Mouse (Mus musculus) CH12.LX (cell line): ENCODE measurements around the gene Lcn9. TPM values are rescaled to one million over a fixed set of nuclear protein-coding genes. Genes with fewer than 3 reads are reported as not detected.

ENCODE experiments used
- DNase-seq: peaks from one replicate; pipeline ENCODE4 v3.0.0-alpha.2; 2013; ENCODE audit errors: extremely low read depth
- H3K27ac ChIP-seq: 2 replicates; pipeline ENCODE4 v1.5.1; 2012; ENCODE audit warnings: low read depth, mild to moderate bottlenecking, control low read depth, moderate library complexity; ENCODE audit not compliant: insufficient read depth
- H3K27me3 ChIP-seq: replicated peaks from 2 replicates; pipeline ENCODE3; 2012; ENCODE audit warnings: inconsistent platforms
- H3K36me3 ChIP-seq, 2 experiments: replicated peaks in 1 of 2; 2 replicates each; pipeline versions ENCODE3 to v1.6.1; 2012; ENCODE audit warnings: inconsistent platforms in 1 of 2, low read length in 1 of 2, mild to moderate bottlenecking in 1 of 2, mixed read lengths in 1 of 2, moderate library complexity in 1 of 2; ENCODE audit not compliant: control insufficient read depth in 1 of 2, insufficient read depth in 1 of 2
- H3K4me1 ChIP-seq, 2 experiments: 2 replicates each; pipeline ENCODE4 v1.6.1; 2012; ENCODE audit warnings: inconsistent platforms in 1 of 2, moderate library complexity in 1 of 2; ENCODE audit not compliant: insufficient read depth in 2 of 2, control insufficient read depth in 1 of 2
- H3K4me2 ChIP-seq: 2 replicates; pipeline ENCODE4 v1.6.1; 2012; ENCODE audit warnings: low read depth, mild to moderate bottlenecking, control low read depth; ENCODE audit not compliant: poor library complexity, insufficient read depth, severe bottlenecking
- H3K4me3 ChIP-seq, 3 experiments: fragments of 150-350 bp in 1 of 3; sonication (generic) in 1 of 3; replicated peaks in 1 of 3; 2 replicates each; pipeline versions ENCODE3 to v1.5.1; 2011 to 2012; ENCODE audit warnings: low read depth in 2 of 3, low read length in 2 of 3, mild to moderate bottlenecking in 2 of 3, moderate library complexity in 2 of 3, control low read depth in 1 of 3, improper control_type of control experiment in 1 of 3, inconsistent platforms in 1 of 3, mixed read lengths in 1 of 3; ENCODE audit not compliant: poor library complexity in 1 of 3
- H3K79me2 ChIP-seq: replicated peaks from 2 replicates; pipeline ENCODE4 v1.6.1; 2012; ENCODE audit warnings: mild to moderate bottlenecking, moderate library complexity; ENCODE audit not compliant: control insufficient read depth, poor library complexity, insufficient read depth, severe bottlenecking; ENCODE audit errors: extremely low read depth
- H3K9ac ChIP-seq: 2 replicates; pipeline ENCODE4 v1.6.1; 2012; ENCODE audit warnings: low read depth, mild to moderate bottlenecking, control low read depth, moderate library complexity; ENCODE audit not compliant: insufficient read depth
- H3K9me3 ChIP-seq: replicated peaks from 2 replicates; pipeline ENCODE3; 2012; ENCODE audit warnings: low read length, inconsistent platforms, mixed read lengths
- BHLHE40 ChIP-seq: IDR thresholded peaks from 2 replicates; pipeline ENCODE4 v1.6.1; 2011; ENCODE audit warnings: mild to moderate bottlenecking, low read depth, low read length, improper control_type of control experiment
- CHD2 ChIP-seq: IDR thresholded peaks from 2 replicates; pipeline ENCODE4 v1.6.1; 2011; ENCODE audit warnings: low read length, improper control_type of control experiment
- CTCF ChIP-seq, 2 experiments: IDR thresholded peaks in 1 of 2; conservative IDR thresholded peaks in 1 of 2; 2 replicates each; pipeline ENCODE4 v1.5.1; 2011 to 2012; ENCODE audit warnings: low read depth in 2 of 2, low read length in 2 of 2, improper control_type of control experiment in 1 of 2, inconsistent platforms in 1 of 2, mild to moderate bottlenecking in 1 of 2, moderate library complexity in 1 of 2
- E2F4 ChIP-seq: IDR thresholded peaks from 2 replicates; pipeline ENCODE4 v1.6.1; 2011; ENCODE audit warnings: low read depth, low read length, improper control_type of control experiment; ENCODE audit not compliant: insufficient replicate concordance
- KAT2A ChIP-seq: IDR thresholded peaks from 2 replicates; pipeline ENCODE4 v1.6.1; 2012; ENCODE audit warnings: low read length, improper control_type of control experiment, inconsistent platforms; ENCODE audit not compliant: insufficient replicate concordance
- NELFE ChIP-seq: IDR thresholded peaks from 2 replicates; pipeline ENCODE4 v1.6.1; 2011; ENCODE audit warnings: low read depth, low read length, improper control_type of control experiment
- NRF1 ChIP-seq: IDR thresholded peaks from 2 replicates; pipeline ENCODE4 v1.6.1; 2014; ENCODE audit warnings: low read depth, mild to moderate bottlenecking, inconsistent platforms, low read length, improper control_type of control experiment, moderate library complexity
- RAD21 ChIP-seq: IDR thresholded peaks from 2 replicates; pipeline ENCODE4 v1.6.1; 2011; ENCODE audit warnings: low read depth, mild to moderate bottlenecking, low read length, improper control_type of control experiment, moderate library complexity
- SIN3A ChIP-seq: IDR thresholded peaks from 2 replicates; pipeline ENCODE4 v1.6.1; 2012; ENCODE audit warnings: low read length, improper control_type of control experiment, inconsistent platforms
- SMC3 ChIP-seq: IDR thresholded peaks from 2 replicates; pipeline ENCODE4 v1.6.1; 2011; ENCODE audit warnings: low read depth, low read length, improper control_type of control experiment
- UBTF ChIP-seq: IDR thresholded peaks from 2 replicates; pipeline ENCODE4 v1.6.1; 2012; ENCODE audit warnings: low read depth, mild to moderate bottlenecking, inconsistent platforms, low read length, improper control_type of control experiment, moderate library complexity
- ZC3H11A ChIP-seq: IDR thresholded peaks from 2 replicates; pipeline ENCODE4 v1.6.1; 2012; ENCODE audit warnings: low read depth, mild to moderate bottlenecking, inconsistent platforms, low read length, improper control_type of control experiment
- ZNF384 ChIP-seq: IDR thresholded peaks from 2 replicates; pipeline ENCODE4 v1.6.1; 2012; ENCODE audit warnings: low read depth, low read length, improper control_type of control experiment, inconsistent platforms
- dilution Hi-C: fragments of 300-500 bp; cut with MboI; formaldehyde crosslinking; loops from 2 replicates; pipeline ENCODE4 v1.14.3; 2020; ENCODE audit warnings: low sequenced_read_pairs; ENCODE audit not compliant: extremely low pct_unique_long_range_greater_than_20kb, extremely low pct_ligation_motif_present
- in situ Hi-C: fragments of 300-500 bp; cut with MboI; formaldehyde crosslinking; loops from 3 replicates; pipeline ENCODE4 v1.14.3; 2019; ENCODE audit warnings: low sequenced_read_pairs, low pct_ligation_motif_present, low pct_unique_long_range_greater_than_20kb, mixed read lengths
- polyA plus RNA-seq: library from polyadenylated mRNA; unstranded; fragments of >175 nt; gene quantifications from 2 replicates; pipeline ENCODE4 v1.2.1, GENCODE M21; 2012; ENCODE audit warnings: low read depth; ENCODE audit not compliant: insufficient read length
- total RNA-seq, 2 experiments: library from RNA; depleted of rRNA; stranded (reverse); fragments of 300-350 nt in 1 of 2; fragments of >200 nt in 1 of 2; gene quantifications; 2 replicates each; pipeline ENCODE4 v1.2.3; 2012 to 2014

The Lcn9 gene
- total and polyA plus RNA-seq, 3 experiments = not detected

DNA sequence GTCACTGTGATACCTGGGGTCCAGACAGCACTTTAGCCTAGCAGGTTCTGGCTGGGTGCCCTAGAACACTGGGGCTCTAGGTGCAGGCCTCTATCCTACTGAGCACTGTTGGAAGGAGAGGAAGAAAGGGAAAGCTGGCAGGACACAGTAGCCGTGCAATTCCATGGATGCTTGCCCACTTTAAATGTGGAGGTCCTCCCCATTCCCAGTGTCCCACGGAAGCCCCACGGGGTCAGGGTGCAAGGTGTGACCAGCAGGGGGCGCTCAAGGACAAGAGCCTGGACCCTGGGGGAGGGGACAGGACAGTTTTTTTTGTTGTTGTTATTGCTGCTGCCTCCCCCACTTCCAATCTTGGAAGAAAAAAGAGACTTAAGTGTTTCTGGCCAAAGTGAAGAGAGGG lies 27.4 kb downstream of the Lcn9 start:
- Histone ChIP-seq H3K27me3 (peaks cover 35% of the 10 kb centered on the region), H3K9me3 (peaks cover 6% of the 10 kb centered on the region), H3K79me2 (no peaks in the 10 kb centered on the region), H3K27ac (no peak overlapping the region), H3K36me3 (no peaks in the 10 kb centered on the region), H3K9ac (no peak overlapping the region), H3K4me2 (no peak overlapping the region), H3K4me1 (no peaks in the 10 kb centered on the region), H3K4me3 (no peak overlapping the region)
- peak; percentile 46 for TF ChIP-seq SMC3
- no peak for TF ChIP-seq ZC3H11A
- peak; percentile 63 for TF ChIP-seq RAD21
- TF ChIP-seq CTCF (conservative IDR thresholded peaks at IDR 0.05 in 1 of 2, IDR thresholded peaks at IDR 0.05 in 1 of 2; ENCODE audit: low read depth in 2 of 2, low read length in 2 of 2) = peak; percentile 57 to 71
- peak; percentile 79 for TF ChIP-seq ZNF384
- TF ChIP-seq CHD2 = peak; percentile 50; the same call in 1 of the 2 replicates
- no peak for TF ChIP-seq E2F4
- in situ Hi-C loops (no loop called here), dilution Hi-C loops (no loop called here)
- DNase-seq = peak; percentile 17

DNA sequence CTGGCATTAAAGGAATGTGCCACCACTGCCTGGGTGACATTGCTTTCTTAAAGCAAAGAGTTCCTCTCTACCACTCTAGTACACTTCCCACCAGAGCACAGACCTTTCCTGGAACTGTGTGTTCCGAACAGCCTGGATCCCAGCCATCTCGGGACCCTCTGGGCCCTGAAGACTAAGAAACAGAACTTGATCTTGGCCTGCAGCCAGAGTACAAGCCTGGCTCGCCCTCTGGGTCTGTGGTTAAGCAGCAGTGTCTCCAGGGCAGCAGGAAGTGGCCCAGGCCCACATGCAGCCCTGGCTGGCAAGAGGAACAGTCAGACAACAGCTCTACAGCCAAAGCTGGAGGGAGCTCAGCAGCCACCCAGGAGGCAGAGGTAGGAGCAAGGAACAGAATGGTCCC lies 29.7 kb downstream of the Lcn9 start:
- H3K4me1 ChIP-seq = no peaks in the 10 kb centered on the region
- in situ Hi-C loops (no loop called here), dilution Hi-C loops (no loop called here)
- peaks cover 36% of the 10 kb centered on the region for H3K27me3 ChIP-seq
- H3K79me2 ChIP-seq = no peaks in the 10 kb centered on the region
- H3K9me3 ChIP-seq = peaks cover 9% of the 10 kb centered on the region
- H3K27ac ChIP-seq = no peak overlapping the region
- TF ChIP-seq NRF1 = no peak
- no peak for TF ChIP-seq KAT2A
- TF ChIP-seq BHLHE40 = no peak
- no peak for TF ChIP-seq NELFE
- TF ChIP-seq SIN3A = no peak
- TF ChIP-seq UBTF = no peak
- H3K4me2 ChIP-seq = no peak overlapping the region
- no peak for DNase-seq
- H3K36me3 ChIP-seq = no peaks in the 10 kb centered on the region
- no peak overlapping the region for H3K4me3 ChIP-seq
- H3K9ac ChIP-seq = no peak overlapping the region

DNA sequence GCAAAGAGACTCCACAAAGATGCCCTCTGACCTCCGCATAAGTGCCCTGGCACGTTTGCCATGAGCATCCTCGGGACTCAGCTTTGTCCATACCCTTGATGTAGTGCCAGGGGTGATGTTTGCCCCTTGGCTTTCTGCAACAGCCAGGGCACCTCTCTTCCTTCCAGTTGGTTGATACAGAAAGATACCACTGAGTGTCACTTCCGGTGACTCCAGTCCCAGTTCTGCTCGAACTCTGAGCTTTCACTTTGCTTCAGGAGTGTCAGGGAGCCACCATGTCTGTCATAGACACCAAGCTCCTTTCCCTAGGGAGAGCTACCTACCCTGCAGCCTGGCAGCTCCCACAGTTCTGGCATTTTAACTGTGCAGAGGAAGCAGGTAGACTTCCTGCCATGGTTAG lies 31.0 kb downstream of the Lcn9 start:
- in situ Hi-C loops = no loop called here
- no peak overlapping the region for H3K9ac ChIP-seq
- no peaks in the 10 kb centered on the region for H3K36me3 ChIP-seq
- H3K27me3 ChIP-seq = peaks cover 39% of the 10 kb centered on the region
- DNase-seq = no peak
- H3K4me1 ChIP-seq = no peaks in the 10 kb centered on the region
- TF ChIP-seq SMC3 = no peak
- no peak for TF ChIP-seq ZNF384
- no peak for TF ChIP-seq NRF1
- H3K4me2 ChIP-seq = peak overlapping the region; percentile 30
- peak overlapping the region in 1 of 3 experiments; percentile 12 for H3K4me3 ChIP-seq
- H3K9me3 ChIP-seq = peaks cover 8% of the 10 kb centered on the region
- dilution Hi-C loops = no loop called here
- H3K79me2 ChIP-seq = no peaks in the 10 kb centered on the region
- no peak overlapping the region for H3K27ac ChIP-seq
